Mouse (Mus musculus): ENCODE data around the gene Furin. TPM values are rescaled to one million over a fixed set of nuclear protein-coding genes. Genes with fewer than 3 reads are reported as not detected.
A peak's percentile ranks its signal among the peaks of the same experiment; 100 is the strongest.

Furin gene
- polyA plus RNA-seq, 1 experiment from 2014 or later = 4.4 TPM

DNA sequence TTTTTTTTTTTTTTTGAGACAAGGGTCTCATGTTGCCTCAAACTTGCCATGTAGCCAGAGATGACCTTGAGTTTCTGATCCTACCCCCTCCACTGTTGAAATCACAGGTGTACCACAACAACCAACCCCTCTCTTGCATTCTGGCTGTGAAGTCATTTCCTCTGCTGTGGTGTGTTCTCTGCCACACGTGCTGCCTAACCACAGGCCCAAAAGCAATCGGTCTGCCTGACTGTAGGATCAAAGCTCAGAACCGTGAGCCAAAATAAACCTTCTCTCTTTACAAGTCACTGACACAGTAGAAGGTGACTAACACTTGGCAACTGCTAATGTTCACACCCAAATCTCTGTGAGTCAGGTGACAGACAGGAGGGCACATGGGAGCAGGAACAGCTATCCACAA, 44.8 kb downstream of the Furin start:
- Histone ChIP-seq H3K9me3 (ENCODE audit: control insufficient read depth, low read length) (no peaks in the 10 kb centered on the region), H3K36me3 (ENCODE audit: control insufficient read depth, insufficient read depth) (peaks cover 21% of the 10 kb centered on the region), H3K4me3 (replicated peaks; ENCODE audit: low read length) (no peak overlapping the region), H3K9ac (replicated peaks; ENCODE audit: low read depth, low read length) (no peak overlapping the region), H3K4me2 (ENCODE audit: low read length) (no peak overlapping the region), H3K27ac (ENCODE audit: low read length) (no peak overlapping the region), H3K27me3 (replicated peaks; ENCODE audit: control insufficient read depth, insufficient read depth, low read length) (no peaks in the 10 kb centered on the region), H3K4me1 (replicated peaks; ENCODE audit: control insufficient read depth, insufficient read depth, low read length) (no peaks in the 10 kb centered on the region; the same call in 1 of the 2 replicates)
- ATAC-seq = no peak
- WGBS = 76% methylated on average over 3 of the region's 3 CpGs

DNA sequence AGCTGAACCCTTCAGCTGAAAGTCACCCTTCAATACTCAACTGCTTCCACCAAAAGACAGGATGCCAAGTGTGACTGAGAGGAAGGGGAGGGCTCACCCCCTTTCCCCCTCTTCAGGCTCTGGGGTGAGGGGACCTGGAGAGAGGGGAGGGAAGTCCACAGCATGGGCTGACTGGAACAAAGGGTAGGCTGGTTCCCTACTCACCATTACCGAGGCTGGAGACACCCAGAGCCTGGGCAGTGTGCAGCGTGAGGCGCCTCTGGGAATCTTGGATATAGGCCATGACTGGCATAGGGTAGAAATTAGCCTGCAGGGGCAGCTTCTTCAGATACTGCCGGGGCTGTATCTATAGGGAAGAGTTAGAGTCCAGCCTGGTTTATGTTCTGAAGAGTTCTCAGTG, 47.2 kb downstream of the Furin start:
- Histone ChIP-seq H3K4me3 (replicated peaks; ENCODE audit: low read length) (no peak overlapping the region), H3K36me3 (ENCODE audit: control insufficient read depth, insufficient read depth) (peaks cover 14% of the 10 kb centered on the region), H3K27ac (ENCODE audit: low read length) (no peak overlapping the region), H3K9me3 (ENCODE audit: control insufficient read depth, low read length) (no peaks in the 10 kb centered on the region), H3K9ac (replicated peaks; ENCODE audit: low read depth, low read length) (no peak overlapping the region), H3K4me2 (ENCODE audit: low read length) (no peak overlapping the region), H3K27me3 (replicated peaks; ENCODE audit: control insufficient read depth, insufficient read depth, low read length) (no peaks in the 10 kb centered on the region), H3K4me1 (replicated peaks; ENCODE audit: control insufficient read depth, insufficient read depth, low read length) (no peaks in the 10 kb centered on the region; the same call in 1 of the 2 replicates)
- 37% methylated on average over 4 of the region's 4 CpGs for WGBS
- no peak for ATAC-seq

DNA sequence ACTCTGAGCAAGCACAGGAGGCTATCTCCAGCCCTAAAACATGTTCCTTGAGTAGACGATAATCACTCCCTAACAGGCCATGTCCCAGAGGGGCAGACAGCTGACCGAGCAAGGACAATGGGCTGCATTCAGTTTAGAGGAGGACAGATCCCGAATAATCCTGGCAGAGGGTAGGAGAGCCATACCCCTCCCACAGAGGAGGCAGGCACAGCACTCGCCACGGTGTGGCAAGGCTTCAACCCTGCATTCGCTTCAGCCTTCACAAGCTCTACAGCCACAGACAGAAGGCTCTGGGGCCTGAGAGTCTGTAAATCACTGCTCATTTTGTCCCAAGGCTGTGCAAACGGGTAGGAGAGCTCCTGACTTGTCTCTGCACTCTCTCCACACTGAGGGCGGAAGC, 48.1 kb downstream of the Furin start:
- Histone ChIP-seq H3K9me3 (ENCODE audit: control insufficient read depth, low read length) (no peaks in the 10 kb centered on the region), H3K4me2 (ENCODE audit: low read length) (no peak overlapping the region), H3K4me3 (replicated peaks; ENCODE audit: low read length) (no peak overlapping the region), H3K4me1 (replicated peaks; ENCODE audit: control insufficient read depth, insufficient read depth, low read length) (no peaks in the 10 kb centered on the region; the same call in 1 of the 2 replicates), H3K9ac (replicated peaks; ENCODE audit: low read depth, low read length) (no peak overlapping the region), H3K27ac (ENCODE audit: low read length) (no peak overlapping the region; the same call in 1 of the 2 replicates), H3K27me3 (replicated peaks; ENCODE audit: control insufficient read depth, insufficient read depth, low read length) (no peaks in the 10 kb centered on the region), H3K36me3 (ENCODE audit: control insufficient read depth, insufficient read depth) (peaks cover 18% of the 10 kb centered on the region)
- 18% methylated on average over 8 of the region's 8 CpGs for WGBS
- 0 out of 2 replicates have a peak, but pooled peaks have one; percentile 40 for ATAC-seq

DNA sequence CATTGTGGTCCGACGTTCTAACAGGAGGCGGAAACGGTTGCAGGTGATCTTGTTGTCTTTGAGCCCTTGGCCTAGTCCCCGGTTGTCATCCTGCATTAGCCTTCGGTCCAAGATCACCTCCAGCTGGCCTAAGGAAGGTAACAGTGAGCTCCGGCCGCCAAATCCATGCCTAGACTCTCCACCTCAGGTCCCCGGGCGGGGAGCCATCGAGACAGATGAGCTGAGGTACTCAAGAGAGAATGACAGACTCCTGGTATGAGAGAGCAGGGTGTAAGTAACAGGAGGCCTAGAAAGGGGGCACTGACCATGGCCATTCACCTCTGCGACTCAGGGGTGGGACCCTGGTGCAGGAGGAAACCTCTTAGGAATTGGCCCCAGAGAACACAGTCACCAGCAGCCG, 48.9 kb downstream of the Furin start:
- Histone ChIP-seq H3K4me3 (replicated peaks; ENCODE audit: low read length) (no peak overlapping the region), H3K4me2 (ENCODE audit: low read length) (no peak overlapping the region), H3K27me3 (replicated peaks; ENCODE audit: control insufficient read depth, insufficient read depth, low read length) (no peaks in the 10 kb centered on the region), H3K9me3 (ENCODE audit: control insufficient read depth, low read length) (no peaks in the 10 kb centered on the region), H3K27ac (ENCODE audit: low read length) (no peak overlapping the region), H3K9ac (replicated peaks; ENCODE audit: low read depth, low read length) (no peak overlapping the region), H3K36me3 (ENCODE audit: control insufficient read depth, insufficient read depth) (peaks cover 20% of the 10 kb centered on the region), H3K4me1 (replicated peaks; ENCODE audit: control insufficient read depth, insufficient read depth, low read length) (no peaks in the 10 kb centered on the region; the same call in 1 of the 2 replicates)
- ATAC-seq = no peak
- 88% methylated on average over 13 of the region's 13 CpGs for WGBS

DNA sequence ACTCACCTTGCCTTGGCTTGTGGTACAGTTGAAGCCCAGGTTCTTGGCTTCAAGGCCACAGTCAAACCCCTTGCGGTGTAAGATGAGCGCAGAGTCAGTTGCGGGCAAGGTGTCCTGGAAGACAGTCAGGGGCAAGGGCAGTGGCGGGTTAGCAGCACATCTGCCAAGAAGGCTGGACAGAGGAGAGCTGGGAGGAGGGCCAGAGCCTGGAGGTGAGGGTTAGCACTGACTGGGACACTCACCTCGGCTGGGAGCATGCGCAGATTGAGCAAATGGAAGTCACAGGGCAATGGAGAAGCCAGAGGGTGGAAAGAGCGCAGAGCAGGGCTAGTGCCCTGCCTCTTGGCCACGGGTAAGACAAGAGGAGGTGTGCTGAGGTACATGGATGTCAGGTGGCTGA, 52.3 kb downstream of the Furin start:
- no peak for ATAC-seq
- Histone ChIP-seq H3K4me2 (ENCODE audit: low read length) (no peak overlapping the region), H3K9ac (replicated peaks; ENCODE audit: low read depth, low read length) (no peak overlapping the region), H3K4me1 (replicated peaks; ENCODE audit: control insufficient read depth, insufficient read depth, low read length) (no peaks in the 10 kb centered on the region; the same call in 1 of the 2 replicates), H3K27me3 (replicated peaks; ENCODE audit: control insufficient read depth, insufficient read depth, low read length) (no peaks in the 10 kb centered on the region), H3K27ac (ENCODE audit: low read length) (no peak overlapping the region), H3K4me3 (replicated peaks; ENCODE audit: low read length) (no peak overlapping the region), H3K36me3 (ENCODE audit: control insufficient read depth, insufficient read depth) (peaks cover 22% of the 10 kb centered on the region), H3K9me3 (ENCODE audit: control insufficient read depth, low read length) (no peaks in the 10 kb centered on the region)
- WGBS = 93% methylated on average over 8 of the region's 8 CpGs

DNA sequence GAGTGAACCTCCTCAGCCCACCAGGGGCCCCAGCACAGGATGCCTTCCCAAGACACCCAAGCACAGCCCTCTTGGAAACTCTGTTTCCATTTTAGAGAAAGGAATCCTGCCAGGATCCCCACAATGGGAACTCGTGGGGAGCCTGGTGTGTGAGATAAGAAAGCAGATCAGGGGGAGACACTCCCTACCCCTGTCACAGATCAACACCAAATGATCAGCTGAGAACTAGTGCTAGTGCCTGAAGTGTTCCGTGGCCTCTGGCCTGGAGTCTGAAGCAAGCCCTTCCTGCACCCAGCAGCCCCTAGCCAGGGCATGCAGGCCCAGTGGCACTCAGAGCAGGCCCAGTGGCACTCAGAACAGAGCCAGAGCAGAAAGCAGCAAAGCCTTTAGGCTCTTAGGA, 54.4 kb downstream of the Furin start:
- Histone ChIP-seq H3K36me3 (ENCODE audit: control insufficient read depth, insufficient read depth) (peaks cover 22% of the 10 kb centered on the region), H3K9me3 (ENCODE audit: control insufficient read depth, low read length) (no peaks in the 10 kb centered on the region), H3K27me3 (replicated peaks; ENCODE audit: control insufficient read depth, insufficient read depth, low read length) (no peaks in the 10 kb centered on the region), H3K9ac (replicated peaks; ENCODE audit: low read depth, low read length) (no peak overlapping the region), H3K4me1 (replicated peaks; ENCODE audit: control insufficient read depth, insufficient read depth, low read length) (no peaks in the 10 kb centered on the region), H3K4me2 (ENCODE audit: low read length) (no peak overlapping the region), H3K4me3 (replicated peaks; ENCODE audit: low read length) (no peak overlapping the region), H3K27ac (ENCODE audit: low read length) (no peak overlapping the region)
- ATAC-seq = no peak
- WGBS = 71% methylated on average over 2 of the region's 2 CpGs

DNA sequence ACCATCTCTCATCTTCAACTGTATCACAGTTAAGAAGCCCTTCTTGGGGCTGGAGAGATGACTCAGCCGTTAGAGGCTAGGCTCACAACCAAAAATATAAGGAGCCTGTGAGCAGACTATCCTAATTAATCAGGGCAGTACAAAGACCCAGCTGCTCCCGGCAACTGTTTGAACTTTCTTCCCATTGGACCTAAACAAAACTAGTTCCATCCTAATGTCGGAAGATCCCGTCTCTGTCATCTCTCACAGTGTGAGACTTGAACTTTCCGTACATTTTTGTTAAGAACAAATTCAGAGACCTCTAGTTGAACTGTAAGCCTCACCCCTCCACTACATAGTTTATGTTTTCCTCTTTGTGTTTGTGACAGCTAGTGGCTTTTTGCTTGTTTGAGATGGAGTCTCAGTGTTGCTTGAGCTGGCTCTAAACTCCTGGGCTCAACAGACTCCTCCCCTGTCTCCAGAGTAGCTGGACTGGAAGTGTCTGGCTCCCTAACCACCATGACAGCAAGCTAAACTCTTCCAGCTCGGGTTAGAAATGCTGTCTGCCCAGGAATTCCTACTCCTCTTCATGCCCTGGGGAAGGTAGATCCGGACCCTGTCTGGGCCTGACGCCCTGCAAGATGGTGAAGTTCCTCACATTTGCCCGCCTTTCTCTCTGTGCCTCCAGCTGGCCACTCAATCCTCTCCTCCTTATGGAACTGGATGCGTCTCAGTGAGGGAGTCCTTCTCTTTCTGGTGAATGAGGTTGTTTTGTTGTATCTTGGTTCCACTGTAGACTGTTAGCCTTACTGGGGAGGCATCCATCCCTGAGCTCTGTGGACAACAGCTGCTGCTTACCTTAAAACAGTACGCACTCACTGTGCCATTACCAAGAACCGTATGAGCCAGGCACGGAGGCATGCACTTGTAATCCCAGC, 57.3 kb downstream of the Furin start:
- Histone ChIP-seq H3K9me3 (ENCODE audit: control insufficient read depth, low read length) (no peaks in the 10 kb centered on the region), H3K4me1 (replicated peaks; ENCODE audit: control insufficient read depth, insufficient read depth, low read length) (peaks cover 7% of the 10 kb centered on the region), H3K36me3 (ENCODE audit: control insufficient read depth, insufficient read depth) (peaks cover 16% of the 10 kb centered on the region), H3K27me3 (replicated peaks; ENCODE audit: control insufficient read depth, insufficient read depth, low read length) (no peaks in the 10 kb centered on the region), H3K9ac (replicated peaks; ENCODE audit: low read depth, low read length) (no peak overlapping the region), H3K4me2 (ENCODE audit: low read length) (no peak overlapping the region), H3K4me3 (replicated peaks; ENCODE audit: low read length) (no peak overlapping the region), H3K27ac (ENCODE audit: low read length) (no peak overlapping the region)
- ATAC-seq = no peak
- 63% methylated on average over 13 of the region's 13 CpGs for WGBS

DNA sequence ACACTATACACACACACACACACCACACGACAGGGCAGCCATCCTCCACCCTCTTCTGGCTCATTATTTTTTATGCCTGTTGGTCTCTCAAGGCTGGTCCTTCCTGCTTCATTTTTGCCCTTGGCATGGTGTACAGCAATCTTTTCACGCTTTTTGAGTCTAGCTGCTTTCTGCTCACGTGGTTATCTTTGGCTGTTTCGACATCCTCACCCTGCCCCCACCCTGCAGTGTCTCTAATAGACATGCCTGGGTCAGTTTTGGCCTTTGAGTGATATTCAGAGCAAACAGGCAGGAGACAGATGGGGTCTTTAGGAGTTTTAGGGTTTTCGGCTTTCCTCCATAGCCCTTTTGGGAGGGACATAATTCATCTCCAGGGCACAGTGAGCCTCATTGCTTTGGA, 58.4 kb downstream of the Furin start:
- Histone ChIP-seq H3K27me3 (replicated peaks; ENCODE audit: control insufficient read depth, insufficient read depth, low read length) (no peaks in the 10 kb centered on the region), H3K36me3 (ENCODE audit: control insufficient read depth, insufficient read depth) (peaks cover 10% of the 10 kb centered on the region), H3K4me3 (replicated peaks; ENCODE audit: low read length) (no peak overlapping the region), H3K4me2 (ENCODE audit: low read length) (no peak overlapping the region), H3K27ac (ENCODE audit: low read length) (no peak overlapping the region), H3K9me3 (ENCODE audit: control insufficient read depth, low read length) (no peaks in the 10 kb centered on the region), H3K4me1 (replicated peaks; ENCODE audit: control insufficient read depth, insufficient read depth, low read length) (peaks cover 13% of the 10 kb centered on the region), H3K9ac (replicated peaks; ENCODE audit: low read depth, low read length) (no peak overlapping the region)
- ATAC-seq = no peak
- 88% methylated on average over 5 of the region's 5 CpGs for WGBS

DNA sequence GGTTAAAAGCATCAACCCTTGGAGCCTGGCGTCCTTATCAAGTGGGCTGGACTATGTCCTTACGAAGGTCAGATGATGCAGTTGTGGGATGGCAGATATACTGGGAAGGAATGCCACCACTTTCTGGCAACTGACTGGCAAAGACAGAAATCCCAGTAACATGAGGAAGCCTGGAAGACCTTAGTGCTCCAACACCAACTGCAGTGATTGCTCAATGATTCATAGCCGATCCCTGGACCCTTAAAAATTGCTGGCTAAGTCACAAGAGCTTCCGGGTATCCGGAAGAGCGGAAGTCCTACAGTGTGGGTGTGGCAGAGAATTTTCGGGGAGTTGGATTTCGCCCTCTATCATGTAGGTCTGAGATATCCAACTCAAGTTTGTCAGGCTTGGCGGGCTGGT, 59.1 kb downstream of the Furin start:
- no peak for ATAC-seq
- no peak overlapping the region for H3K4me2 ChIP-seq (ENCODE audit: low read length)
- no peak overlapping the region for H3K9ac ChIP-seq (replicated peaks; ENCODE audit: low read depth, low read length)
- H3K4me1 ChIP-seq (replicated peaks; ENCODE audit: control insufficient read depth, insufficient read depth, low read length) = peaks cover 14% of the 10 kb centered on the region
- H3K4me3 ChIP-seq (replicated peaks; ENCODE audit: low read length) = no peak overlapping the region
- 94% methylated on average over 9 of the region's 9 CpGs for WGBS
- no peaks in the 10 kb centered on the region for H3K9me3 ChIP-seq (ENCODE audit: control insufficient read depth, low read length)
- H3K27ac ChIP-seq (ENCODE audit: low read length) = no peak overlapping the region
- no peaks in the 10 kb centered on the region for H3K27me3 ChIP-seq (replicated peaks; ENCODE audit: control insufficient read depth, insufficient read depth, low read length)
- H3K36me3 ChIP-seq (ENCODE audit: control insufficient read depth, insufficient read depth) = peaks cover 7% of the 10 kb centered on the region
